Mouse (Mus musculus) adrenal gland, postnatal 25 days (tissue): ENCODE data around the gene Ang6. TPM values are rescaled to one million over a fixed set of nuclear protein-coding genes. Genes with fewer than 3 reads are reported as not detected.
A peak's percentile ranks its signal among the peaks of the same experiment; 100 is the strongest.
"Not testable (repeated sequence)": the region's sequence is repeated elsewhere in the genome, so short reads cannot be mapped to it uniquely, and the experiment has no call there.

Experiments used
- DNase-seq: peaks from one replicate; pipeline ENCODE4 v3.0.0; 2021; ENCODE audit warnings: mixed read lengths
- long read RNA-seq: library from polyadenylated mRNA; stranded (forward); transcript quantifications from one replicate; pipeline ENCODE4 v2.0.0, GENCODE M21; 2021
- total RNA-seq: library from RNA; stranded (reverse); gene quantifications from 2 replicates; pipeline ENCODE4 v1.2.3, GENCODE M21; 2021

Ang6 gene
- not detected in 2 replicates for total RNA-seq
- long read RNA-seq = 0 reads

- no peak for DNase-seq
These were observed at the start of gene Ang6 for GRCm38 (mm10) chr14:44002169-44002568. TSS of gene Ang6 (minus strand) at chr14:44002269.

GRCm38 (mm10) chr14:44046567-44046966, 44.5 kb upstream of the Ang6 start:
- DNase-seq = not testable (repeated sequence)

- DNase-seq = not testable (repeated sequence)
These were observed 29.8 kb upstream of the Ang6 start for GRCm38 (mm10) chr14:44031828-44032227.

DNA sequence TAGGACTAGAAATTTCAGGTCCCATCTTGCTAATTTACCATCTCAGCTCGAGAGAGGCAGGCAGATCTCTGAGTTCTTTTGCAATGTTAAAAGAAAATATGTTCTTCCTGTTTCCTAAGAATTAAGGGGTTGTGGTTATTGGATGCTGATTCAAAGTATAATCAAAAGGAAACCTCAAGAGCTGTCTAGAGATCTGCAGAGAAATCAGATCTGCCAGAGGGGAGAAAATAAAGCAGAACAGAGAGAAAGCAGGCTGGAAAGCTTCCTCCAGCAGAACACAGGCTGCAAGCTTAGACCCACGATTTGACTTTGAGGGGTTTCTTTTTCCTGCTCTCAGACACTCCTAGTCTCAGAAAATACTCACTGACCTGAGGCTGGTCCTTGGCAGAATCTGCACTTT, 7.6 kb upstream of the Ang6 start:
- not testable (repeated sequence) for DNase-seq

- DNase-seq = not testable (repeated sequence)
These were observed 6.0 kb upstream of the Ang6 start for GRCm38 (mm10) chr14:44008021-44008420.

- DNase-seq = no peak
These were observed 469 bp downstream of the Ang6 start for GRCm38 (mm10) chr14:44001600-44001999.

GRCm38 (mm10) chr14:43998455-43999000, 3.5 kb downstream of the Ang6 start:
- not testable (repeated sequence) for DNase-seq

DNA sequence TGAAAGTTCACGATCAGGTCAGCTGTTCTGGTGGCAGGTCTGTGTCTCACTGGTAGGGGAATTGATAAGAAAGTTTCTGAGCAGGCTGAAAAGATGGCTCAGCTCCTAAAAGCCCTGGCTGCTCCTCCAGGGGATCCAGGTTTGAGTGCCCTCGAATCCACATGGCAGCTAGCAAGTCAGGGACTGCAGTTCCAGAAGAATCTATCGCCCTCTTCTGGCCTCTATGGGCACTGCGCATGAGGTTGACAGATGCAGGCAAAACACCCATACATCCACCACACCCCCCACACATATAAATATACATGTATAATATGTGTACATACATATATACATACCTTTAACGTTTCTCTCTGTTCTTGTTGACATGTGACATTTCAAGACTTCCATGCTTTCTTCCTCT, 14.7 kb downstream of the Ang6 start:
- DNase-seq = peak; percentile 66

DNA sequence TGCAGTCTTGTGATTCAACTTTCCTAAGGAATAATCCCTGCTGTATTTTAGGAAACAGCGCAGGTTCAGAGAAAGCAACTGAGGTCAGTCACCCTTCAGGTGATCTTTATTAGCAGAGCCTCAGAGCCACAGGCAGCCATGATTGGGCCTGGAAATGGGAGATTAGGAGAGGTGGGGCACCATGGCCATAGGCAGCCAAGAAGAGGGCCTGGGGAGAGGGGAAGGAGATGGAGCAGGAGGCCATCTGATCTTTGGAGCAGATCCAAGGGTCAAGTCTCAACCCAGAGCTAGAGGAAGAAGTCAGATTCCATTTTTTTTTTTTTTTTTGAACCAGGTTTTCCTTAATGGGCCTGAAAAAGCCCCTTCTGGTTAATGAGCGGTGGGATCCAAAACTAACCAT, 15.9 kb downstream of the Ang6 start:
- DNase-seq = no peak

DNA sequence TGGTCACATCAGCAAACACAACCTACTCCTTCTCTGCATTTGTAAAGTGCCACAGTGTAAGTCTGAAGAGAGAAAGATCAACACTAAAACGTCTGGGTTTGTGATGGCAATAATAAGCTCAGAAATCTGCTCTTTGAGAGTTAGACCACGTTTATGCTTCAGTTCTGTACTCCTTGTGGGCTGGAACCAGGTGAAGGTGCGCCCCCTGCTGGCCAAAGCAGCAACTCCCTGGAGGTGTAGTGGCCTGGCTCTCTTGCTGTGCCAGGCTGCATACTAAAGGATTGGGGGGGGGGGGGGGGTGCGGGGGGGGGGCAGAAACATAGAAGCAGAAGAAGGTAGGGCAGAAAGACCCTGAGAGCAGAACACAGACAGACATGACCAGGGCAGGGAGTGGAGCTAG, 18.2 kb downstream of the Ang6 start:
- peak; percentile 62 for DNase-seq

DNA sequence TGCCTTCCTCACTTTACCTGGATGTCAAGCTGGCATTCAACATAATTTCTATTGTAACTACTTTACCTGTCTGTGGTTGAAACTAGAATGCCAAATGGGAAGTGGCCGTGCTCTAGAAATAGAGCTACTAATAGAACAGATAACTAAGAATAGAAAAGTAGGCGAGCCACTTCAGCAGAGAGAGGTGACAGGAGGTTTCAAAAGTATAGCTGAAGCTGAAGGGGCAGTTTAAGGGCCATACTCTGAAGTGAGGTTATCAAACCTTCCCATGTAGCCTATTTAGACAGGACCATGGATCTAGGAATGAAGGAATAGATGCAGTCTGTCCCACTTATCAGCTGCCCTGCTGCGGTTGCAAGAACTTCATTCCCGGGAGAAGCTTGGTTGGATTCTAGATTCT, 18.6 kb downstream of the Ang6 start:
- no peak for DNase-seq

DNA sequence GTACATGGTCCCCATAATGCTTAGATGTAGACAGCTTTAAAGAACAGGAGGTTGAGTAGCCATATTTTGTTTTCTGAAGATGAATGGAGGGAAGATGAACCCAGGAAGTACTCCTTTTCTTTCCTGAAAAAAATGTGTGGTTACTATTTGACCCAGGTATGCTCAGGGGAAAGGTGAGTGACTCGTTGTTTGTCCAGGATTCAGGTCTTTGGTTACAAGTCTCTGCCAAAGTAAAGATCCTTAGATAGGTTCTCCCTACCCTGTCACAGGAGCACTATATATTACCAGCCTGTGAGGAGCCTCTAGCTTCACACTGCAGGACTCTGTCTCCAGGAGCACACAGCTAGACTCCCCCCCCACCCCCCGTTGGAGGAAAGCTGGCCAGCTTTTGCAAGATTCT, 45.3 kb downstream of the Ang6 start, which contains the start of gene Ang5:
TSS of gene Ang5 (plus strand) at position 301 of the 400 bp plus-strand sequence.
- DNase-seq = not testable (repeated sequence)

DNA sequence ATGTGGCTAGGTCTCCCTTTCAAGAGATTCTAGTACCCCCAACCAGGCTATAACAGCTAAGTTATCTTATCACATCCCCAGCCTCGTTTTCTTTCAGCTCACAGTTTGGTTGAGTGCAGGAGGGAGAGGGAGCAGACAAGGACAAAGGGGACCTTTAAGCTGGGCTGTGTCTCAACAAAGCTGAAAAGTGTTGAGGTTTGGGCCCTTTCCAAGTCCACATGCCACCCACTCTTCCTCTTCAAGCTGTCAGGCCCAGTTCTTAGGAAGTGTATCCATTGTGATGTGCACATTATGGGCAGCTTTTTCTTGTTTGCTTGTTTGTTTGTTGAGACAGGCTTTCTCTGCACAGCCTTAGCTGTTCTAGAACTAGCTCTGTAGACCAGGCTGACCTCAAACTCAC, 47.0 kb downstream of the Ang6 start:
- DNase-seq = not testable (repeated sequence)

GRCm38 (mm10) chr14:43953382-43953781, 48.7 kb downstream of the Ang6 start:
- DNase-seq = not testable (repeated sequence)

Other genes starting within 250 kb of the Ang6 start
- not detected in 2 replicates for gene Gm8180, start 217.5 kb downstream of the Ang6 start, total RNA-seq
- gene Ear1, start 126.8 kb downstream of the Ang6 start, total RNA-seq = not detected in 2 replicates
- gene Ear10, start 78.7 kb downstream of the Ang6 start, total RNA-seq = not detected in 2 replicates
- 7.6 and 10.1 TPM in 2 replicates for gene Gm8113, start 76.9 kb downstream of the Ang6 start, total RNA-seq
- not detected in 2 replicates for gene Ang5, start 45.2 kb downstream of the Ang6 start, total RNA-seq
- gene Ear2, start 100.4 kb upstream of the Ang6 start, total RNA-seq = 0.64 TPM in 1 of 2 replicates, not detected in the other
- gene Gm3327, start 121.6 kb upstream of the Ang6 start, total RNA-seq = not detected in 2 replicates
- not detected in 2 replicates for gene Gm8212, start 195.4 kb upstream of the Ang6 start, total RNA-seq
- gene 4930503E14Rik, start 211.0 kb upstream of the Ang6 start, total RNA-seq = not detected in 2 replicates